Mouse (Mus musculus) right cerebral cortex, postnatal 4 days (tissue): ENCODE data around the gene Catsperd.
"Not testable (repeated sequence)": the region's sequence is repeated elsewhere in the genome, so short reads cannot be mapped to it uniquely, and the experiment has no call there.

Experiments
- DNase-seq: peaks from one replicate; pipeline ENCODE4 v3.0.0-alpha.2; 2022

Catsperd gene

DNA sequence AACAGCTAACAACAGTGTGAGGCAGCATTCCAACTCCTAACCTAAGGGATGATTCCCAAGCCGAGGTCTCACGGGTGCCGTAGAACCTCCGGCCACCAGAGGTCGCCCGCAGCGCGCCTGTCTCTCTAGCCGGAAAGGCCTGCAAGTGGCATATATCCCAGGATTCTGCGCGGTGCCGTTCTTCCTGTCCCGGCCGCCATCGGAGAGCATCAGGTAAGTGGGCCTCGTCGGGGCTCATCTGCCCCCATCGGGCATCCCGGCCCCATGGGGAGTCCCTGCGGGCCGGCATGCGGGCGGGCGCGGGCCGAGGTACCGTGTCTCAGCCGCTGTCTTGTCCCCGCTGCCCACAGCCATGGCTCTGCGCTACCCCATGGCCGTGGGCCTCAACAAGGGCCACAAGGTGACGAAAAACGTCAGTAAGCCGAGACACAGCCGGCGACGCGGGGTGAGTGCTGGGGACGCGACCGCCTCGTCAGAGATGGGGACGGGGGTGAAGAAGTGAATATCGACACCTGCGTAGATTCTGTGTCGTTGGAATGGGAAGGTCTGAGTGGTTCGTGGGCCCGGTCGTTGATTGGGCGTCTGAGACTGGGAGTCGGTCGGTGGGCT is 14.6 kb upstream of the Catsperd start, which contains the start of gene Rpl36:
TSS of gene Rpl36 (plus strand) at position 181 of the 609 bp plus-strand sequence.
- peak; percentile 98 for DNase-seq

DNA sequence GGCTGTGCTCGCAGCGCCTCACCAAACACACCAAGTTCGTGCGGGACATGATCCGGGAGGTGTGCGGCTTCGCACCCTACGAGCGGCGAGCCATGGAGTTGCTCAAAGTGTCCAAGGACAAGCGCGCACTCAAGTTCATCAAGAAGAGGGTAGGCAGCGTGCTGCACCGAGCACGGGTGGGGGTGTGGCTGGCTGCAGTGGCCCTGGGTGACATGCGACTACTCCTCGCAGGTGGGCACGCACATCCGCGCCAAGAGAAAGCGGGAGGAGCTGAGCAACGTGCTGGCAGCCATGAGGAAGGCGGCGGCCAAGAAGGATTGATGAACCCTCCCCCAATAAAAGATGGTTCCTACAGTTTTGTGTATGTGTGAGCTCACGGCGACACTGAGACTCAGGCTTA is 14.1 kb upstream of the Catsperd start:
- DNase-seq: not testable (repeated sequence)

DNA sequence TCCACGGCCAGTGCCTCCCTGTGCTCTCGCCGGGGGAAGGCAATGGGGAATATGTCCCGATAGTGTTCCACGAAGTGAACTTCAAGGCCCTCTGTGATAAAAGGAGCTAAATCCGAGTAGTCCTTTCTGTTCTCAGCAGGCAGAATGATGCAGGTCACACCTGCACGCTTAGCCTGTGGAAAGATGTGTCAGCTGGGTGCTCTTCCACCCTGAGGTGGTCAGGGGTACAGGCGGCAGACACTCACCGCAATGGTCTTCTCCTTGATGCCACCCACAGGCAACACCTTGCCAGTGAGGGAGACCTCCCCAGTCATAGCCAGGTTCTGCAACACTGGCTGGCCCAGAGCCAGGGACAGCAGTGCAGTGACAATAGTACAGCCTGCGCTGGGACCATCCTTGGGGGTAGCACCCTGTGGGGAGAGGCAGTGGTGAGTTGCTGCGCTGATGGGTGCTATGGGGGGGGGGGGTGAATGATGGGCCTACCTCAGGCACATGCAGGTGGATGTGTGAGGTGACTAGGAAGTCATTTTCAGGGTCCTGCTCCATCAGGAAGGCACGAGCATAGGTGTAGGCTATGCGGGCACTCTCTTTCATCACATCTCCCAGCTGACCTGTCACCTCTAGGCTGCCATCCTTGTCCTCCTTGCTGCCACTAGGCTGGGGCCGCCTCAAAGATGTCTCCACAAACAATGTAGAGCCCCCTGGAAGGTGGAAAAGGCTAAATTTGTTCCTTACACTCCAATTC is 13.4 kb upstream of the Catsperd start:
- no peak for DNase-seq

DNA sequence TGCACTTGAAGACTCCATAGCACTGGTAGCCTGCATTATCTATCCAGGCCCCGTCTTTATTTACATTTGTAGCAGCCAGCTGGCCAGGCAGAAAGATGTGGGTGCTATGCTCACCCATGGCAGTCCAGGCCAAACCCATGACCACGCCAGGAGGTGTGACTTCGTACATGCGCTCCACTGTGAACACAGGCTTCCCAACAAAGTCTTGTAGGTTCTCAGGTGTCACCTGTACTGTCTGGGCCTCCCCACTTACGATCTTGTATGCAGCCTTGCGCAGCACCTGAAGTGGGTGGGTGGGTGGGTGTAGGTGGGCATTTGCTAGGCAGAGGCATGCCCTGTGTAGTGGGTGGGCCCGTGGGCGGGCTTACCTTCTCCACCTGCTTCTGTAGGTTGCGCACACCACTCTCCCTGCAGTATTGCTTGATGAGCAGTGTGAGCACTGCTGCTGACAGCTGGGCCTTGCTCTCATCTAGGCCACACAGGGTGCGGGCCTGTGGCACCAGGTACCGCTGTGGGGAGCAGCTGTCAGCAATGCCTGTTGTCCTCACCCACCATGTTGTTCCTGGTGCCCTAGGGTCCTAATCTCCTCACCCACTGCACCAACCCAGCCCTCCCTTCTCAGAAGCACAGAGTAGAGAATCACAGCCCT is 12.7 kb upstream of the Catsperd start:
- DNase-seq: no peak

DNA sequence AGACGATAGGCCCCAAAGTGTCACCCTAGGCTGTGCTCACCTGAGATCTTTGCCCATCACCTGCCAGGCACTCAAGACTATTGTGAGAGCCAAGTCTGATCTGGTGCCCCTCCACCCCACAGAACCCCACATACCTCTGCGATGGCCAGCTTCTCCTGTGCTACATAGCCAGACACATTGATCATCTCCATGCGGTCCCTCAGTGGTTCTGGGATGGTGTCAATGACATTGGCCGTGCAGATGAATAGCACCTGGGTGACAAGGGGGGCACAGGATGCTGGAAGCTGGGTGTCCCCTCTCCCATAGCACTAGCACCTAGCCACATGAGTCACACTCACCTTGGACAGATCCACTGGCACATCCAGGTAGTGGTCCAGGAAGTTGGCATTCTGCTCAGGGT is 12.2 kb upstream of the Catsperd start:
- DNase-seq: no peak

DNA sequence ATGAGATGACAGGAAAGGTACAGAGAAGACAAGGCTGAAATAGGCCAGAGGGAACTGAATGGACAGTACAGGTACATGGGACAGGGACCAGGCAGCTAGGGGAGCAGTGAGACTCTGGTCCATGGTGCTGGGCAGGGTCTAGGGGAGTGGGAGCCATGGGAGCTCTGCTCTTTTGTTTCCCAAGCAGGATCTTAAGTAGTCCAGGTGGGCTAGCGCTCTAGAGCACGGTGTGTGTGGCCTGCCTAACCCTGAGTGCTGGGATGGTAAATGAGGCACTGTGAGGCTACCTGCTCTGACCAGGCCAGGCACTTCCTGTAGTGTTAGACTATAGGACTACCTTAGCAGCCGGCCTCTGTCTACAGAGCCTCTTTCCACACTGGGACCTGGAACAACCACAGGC is 11.2 kb upstream of the Catsperd start:
- DNase-seq: no peak

DNA sequence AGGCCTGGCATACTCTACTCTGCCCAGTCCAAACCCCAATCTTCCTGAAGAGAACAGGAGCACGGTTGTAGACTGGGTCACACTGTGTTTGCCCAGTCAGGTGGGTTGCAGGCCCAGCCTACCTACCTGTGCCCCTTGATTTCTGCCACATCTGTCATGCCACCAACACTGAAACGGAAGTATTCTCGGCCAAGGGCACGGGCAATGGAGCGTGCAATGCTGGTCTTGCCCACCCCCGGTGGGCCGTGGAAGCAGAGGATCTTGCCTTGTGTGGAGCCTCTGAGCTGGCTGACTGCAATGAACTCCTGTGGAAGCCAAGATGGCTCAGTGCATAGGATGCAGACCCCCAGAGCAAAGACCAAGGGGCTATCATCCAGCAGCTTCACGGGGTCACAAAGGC is 10.3 kb upstream of the Catsperd start:
- no peak for DNase-seq

DNA sequence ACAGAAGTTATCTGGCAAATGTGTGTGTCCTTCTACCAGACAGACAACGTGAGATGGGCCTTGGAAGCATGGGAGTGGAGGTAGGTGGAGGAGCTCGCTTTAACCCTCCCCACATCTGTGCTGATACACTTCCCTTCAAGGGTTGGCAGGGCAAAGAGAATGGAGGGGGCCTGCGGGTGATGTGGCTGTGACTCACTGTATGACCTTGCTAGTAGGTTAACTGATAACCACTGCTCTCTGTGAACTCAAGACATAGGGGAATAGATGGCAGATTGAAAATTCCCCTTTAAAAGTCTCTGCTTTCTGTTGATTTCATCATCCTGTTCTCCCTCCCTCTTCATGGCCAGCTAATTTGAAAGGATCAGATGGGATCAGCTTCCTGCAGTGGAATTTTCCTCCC is 2.4 kb upstream of the Catsperd start:
- DNase-seq: no peak

DNA sequence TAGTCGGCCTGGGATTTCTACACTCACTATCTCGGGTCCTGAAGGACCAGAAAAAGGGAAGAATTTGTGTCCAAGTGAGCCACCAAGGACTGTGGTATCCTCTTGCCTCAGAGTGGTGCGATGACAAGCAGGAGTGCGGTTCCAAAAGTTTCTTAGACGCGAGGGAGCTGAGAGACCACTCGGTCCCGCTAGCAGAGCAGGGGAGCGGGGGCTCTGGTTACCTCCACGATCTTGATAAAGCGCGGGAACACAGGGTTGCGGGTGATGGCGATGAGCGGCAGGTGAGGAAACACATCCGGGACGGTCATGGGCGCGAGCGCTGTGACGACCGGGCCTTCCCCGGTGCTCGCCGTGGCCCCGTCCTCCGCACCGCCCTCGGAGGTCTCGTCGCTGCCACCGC is 1.7 kb upstream of the Catsperd start:
- no peak for DNase-seq

DNA sequence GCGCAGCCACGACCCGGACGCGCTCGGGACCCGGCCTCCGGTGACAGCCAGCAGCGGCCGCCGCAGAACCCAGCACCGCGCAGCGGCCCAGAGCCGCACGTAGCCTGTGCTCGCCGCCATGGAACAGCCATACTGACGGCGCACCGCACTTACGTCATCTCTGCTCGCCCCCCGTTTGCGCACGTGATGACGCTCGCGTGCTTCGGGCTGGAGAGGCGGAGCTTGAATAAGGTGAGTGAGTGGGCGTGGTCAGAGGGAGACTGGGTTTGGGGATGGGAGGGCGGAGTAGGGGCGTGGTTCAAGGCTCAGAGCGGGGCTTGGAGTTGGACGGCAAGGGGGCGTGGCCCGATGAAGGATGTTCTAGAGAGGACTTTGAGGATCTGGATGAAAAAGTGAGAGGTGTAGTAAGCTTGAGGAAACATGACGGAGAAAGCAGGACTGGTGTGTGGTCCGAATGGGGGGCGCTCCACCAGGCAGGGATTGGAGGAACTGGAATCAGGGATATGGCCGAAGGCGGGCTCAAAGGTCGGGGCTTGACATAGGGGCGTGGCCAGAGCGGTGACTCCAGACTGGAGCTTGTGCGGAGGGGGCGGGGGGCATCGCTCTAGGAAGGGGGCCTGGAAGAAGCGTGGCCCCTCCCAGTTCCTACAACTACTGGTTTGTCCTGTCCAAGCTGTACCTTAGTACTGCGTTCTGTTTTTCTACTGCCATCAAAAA is 1.0 kb upstream of the Catsperd start, which contains the start of gene Lonp1:
TSS of gene Lonp1 (minus strand) at position 134 of the 717 bp plus-strand sequence.
- peak; percentile 95 for DNase-seq

DNA sequence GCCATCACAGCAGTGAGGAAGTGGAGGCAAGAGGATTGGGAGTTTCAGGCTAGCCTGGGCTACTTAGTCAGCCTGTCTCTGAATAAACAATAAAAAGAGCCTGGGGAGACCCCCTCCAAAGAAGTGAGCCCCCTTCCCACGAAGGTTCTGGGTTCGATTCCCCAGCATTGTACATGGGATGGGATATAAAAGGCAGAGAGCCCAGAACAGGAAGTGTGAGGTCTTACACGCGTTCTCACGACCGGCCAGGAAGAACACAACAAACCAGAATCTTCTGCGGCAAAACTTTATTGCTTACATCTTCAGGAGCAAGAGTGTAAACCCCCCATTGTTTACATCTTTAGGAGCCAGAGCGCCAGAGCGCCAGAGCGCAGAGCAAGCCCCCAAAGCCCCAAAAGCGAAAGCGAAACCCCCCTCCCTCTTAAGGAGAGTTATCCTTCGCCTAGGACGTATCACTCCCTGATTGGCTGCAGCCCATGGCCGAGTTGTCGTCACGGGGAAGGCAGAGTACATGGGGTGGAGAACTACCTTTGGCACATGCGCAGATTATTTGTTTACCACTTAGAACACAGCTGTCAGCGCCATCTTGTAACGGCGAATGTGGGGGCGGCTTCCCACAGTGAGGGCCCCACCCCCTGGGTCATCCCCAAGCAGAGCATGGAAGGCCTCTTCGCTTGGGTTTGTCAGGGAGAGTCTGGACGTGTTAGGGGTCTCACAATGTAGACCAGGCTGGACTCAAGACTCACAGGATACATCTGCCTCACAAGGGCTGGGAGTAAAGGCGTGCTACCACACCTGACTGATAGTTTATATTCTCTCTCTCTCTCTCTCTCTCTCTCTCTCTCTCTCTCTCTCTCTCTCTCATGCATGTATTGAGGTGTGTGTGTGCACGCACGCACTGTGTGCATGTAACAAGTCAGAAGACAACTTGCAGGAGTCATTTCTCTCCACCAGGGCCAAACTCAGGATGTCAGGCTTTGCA is 2.1 kb downstream of the Catsperd start:
- not testable (repeated sequence) for DNase-seq

DNA sequence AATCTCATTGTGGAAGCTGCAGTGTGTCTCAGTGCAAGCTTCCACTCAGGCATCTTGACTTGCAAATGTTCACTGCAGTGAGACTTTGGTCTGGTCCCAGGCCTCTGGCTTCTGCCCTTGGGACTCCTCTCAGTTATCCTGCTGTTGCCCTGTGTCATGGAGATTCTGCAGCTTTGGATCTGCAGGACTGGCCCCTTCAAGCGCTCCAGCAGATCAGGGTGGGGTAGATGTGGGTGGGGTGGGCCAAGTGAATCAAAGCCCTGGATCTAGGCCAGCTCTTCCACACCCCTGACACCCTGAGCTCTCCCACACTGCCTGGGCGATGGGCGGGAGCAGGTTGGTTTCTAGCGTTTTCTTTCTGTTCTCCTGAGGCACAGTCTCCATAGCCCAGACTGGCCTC is 3.9 kb downstream of the Catsperd start:
- DNase-seq: no peak

DNA sequence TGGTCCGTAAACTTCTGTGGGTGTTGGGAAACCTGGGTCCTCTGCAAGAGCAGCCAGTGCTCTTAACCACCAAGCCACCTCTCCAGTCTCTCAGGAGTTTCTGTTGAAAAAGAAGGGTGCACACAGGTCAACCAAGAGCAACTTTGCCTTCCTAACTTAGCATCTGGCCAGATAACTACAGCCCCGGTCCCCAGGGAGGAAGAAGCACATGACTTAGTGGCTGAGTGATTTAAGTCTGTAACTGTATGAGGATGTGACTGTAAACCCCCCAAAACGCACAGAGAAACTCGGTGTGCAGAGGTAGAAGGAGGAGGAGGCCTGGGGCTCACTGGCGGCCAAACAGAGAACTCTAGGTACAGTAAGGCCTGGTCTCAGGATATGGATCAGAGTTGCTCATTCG is 6.1 kb downstream of the Catsperd start:
- no peak for DNase-seq

DNA sequence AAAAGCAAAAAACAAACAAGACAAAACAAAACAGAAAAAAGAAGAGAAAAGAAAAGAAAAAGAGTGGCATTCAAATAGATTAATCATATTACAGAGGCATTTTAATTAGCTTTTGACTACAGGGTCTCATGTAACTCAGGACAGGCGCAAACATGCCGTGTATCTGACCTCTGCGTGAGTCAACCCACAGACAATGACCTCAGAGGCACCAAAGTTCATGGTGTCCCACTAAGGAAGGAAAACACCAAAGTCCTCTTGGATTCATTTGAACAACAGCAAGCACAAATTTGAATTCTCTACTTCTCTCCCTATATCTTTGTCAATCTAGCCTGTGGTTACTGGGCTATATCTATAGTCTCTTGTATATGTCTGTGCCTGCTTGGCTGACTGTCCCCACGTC is 15.3 kb downstream of the Catsperd start:
- no peak for DNase-seq

DNA sequence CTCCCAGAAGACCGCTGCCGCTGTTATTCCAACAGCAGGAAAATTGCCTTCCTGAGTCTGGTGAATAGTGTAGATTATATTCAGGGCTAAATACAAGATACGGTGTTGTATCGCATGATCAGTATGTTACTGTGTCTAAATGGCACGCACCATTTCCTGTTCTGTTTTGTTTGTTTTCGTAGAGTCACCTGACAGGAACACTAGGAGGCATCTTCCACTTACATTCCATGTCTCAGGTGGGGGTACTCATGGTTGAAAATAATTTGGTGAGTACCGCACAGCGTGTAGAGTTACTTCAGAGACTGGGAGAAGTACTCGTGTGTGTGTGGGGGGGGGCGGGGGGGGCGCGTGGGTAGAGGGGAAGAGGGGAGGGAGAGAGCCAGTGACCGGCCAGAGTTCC is 19.6 kb downstream of the Catsperd start:
- no peak for DNase-seq

DNA sequence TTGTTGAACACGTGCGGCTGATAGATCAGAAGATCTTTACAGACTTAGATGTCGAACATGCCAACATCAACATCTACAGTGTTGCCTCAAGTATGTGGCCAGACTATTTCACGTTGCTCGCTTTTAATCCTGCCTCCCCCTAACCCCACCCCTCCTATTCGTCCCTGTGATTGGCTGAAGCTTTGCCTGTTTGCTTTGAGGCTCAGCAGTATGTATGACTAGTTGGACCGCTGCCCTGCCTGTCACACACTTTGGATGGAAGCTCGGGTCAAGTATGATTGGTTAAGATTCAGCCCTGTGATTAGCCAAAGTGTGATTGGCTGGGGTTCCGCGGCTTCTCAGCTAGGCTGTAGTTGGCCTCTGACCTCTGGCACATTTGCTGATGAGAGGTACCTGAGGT is 23.9 kb downstream of the Catsperd start:
- DNase-seq: no peak

DNA sequence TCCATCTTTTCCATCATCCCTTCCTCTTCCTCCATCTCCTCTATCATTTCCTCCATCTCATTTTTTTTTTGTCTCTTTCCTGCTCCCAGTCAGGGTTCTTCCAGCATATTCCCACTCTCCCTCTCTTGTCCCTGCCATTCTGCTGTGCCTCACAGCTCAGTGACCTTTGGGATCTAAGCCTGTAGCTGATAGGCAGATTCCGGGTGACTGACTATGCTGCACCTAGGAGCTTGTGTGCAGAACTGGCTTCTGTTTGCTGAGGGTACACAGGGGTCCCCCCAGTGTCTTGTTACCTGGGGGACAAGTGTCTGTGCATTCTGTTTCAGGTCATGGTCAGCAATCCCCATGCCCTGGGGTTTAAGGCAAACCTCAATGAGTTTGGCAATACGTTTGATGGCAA is 26.8 kb downstream of the Catsperd start:
- no peak for DNase-seq

DNA sequence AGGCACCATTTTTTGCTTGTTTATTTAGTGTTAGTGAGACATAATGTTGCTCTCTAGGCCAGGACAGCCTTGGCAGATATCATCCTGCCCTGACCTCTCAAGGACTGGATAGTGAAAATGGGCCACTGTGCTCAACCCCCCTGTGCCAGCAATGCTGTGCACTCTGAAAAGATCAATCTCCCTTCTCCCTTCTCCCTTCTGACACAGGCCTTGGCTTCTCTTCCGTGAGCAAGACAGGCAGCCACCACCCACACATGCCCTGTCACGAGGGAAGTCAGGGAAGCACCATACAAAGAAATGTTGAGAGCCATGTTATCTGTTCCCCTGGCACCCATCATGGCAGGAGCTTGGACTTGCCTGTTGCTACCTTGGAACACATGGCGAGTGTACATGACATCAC is 27.4 kb downstream of the Catsperd start:
- no peak for DNase-seq

DNA sequence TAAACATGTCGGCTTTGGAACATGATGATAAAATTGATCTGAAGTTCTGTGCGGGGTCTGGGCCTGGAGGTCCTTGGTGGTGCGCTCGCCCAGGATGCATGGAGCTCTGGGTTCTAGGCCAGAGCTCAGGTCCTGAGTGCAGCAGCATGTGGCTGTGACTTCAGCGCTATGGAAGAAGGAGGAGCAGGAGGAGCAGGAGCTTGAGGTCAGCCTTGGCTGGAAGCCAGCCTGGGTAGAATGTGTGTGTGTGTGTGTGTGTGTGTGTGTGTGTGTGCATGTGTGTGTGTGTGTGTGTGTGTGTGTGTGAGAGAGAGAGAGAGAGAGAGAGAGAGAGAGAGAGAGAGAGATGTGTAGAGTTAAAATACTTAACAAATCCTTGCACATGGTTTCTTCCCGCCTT is 28.2 kb downstream of the Catsperd start:
- no peak for DNase-seq

DNA sequence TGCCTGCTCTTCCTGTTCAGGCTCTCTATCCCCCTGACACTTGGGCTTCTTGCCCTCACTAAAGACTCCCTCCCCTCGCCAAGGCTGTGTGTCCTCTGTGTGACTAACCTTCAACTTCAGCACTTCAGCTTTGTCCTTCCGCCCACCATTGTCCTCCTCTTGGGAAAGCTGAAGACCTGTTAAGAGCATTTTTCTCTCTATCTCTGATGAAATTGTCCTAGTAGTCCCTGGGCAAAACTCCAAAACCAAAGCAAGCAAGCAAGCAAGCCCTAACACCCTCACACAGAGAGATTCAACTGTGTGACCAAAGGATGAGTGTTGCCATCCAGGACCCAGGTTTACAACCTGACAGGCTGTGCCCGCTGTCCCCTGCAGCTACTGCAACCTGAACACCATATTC is 35.7 kb downstream of the Catsperd start:
- DNase-seq: no peak

DNA sequence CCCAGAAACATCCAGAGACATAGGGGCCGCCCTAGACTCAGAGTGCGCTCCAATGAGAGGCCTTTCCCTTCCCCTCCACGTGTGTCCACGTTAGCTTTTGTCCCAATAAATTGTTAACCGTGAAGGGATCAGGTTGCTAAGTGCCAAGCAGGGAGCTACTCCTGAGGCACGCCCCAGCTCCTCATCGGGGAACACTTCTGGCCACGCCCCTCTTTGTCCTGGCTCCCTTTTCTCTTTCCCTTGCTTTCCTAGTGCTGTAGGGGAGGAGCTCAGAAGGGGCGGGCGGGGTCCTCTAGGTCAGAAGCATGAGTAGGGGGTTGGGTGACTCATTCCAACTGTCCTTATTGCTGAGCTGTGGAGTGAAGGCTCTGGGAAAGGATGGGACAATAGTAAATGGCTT is 36.4 kb downstream of the Catsperd start:
- no peak for DNase-seq

DNA sequence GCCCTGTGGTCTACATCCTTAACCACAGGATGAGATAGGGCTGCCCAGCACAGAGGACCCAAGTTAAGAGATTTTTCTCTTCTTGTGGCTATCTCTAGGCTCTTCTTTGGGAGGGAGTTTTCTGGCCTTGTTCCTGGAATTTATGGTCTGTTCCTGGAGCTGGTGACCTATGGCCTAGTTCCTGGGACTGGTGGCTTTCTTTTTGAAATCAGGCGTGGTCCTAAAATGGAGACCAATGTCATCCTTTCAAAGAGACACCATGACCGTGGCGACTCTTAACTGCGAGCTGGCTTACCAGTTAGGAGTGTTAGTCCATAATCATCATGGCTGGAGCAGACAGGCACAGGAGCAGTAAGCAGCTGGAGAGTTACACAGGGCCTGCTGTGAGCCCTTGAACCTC is 38.4 kb downstream of the Catsperd start:
- DNase-seq: no peak
